Comparison of ENCODE assay signal across 15 mouse cellular contexts in the genomic region with DNA sequence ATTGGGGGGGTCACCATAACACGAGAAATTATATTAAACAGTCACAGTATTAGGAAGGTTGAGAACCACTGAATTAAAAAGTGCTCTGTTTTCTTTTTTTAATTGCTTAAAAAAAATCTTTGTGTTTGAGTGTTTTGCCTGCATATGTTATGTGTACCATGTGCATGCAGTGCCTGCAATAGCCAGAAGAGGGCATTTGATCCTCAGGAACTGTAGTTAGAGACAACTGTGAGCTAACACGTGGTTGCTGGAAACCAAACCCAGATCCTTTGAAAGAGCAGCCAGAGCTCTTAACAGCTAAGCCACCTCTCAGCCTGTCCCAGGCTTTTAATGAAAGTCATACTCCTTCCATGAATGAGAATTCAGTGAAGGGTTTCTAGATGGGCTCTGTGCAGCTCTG. TPM values are rescaled to one million over a fixed set of nuclear protein-coding genes. Genes with fewer than 3 reads are reported as not detected.
DNase-seq lines count a peak whose midpoint lies in the region; TF ChIP-seq lines count a peak whose summit lies in the region.
"Had no signal": no experiment of that assay in that cellular context is flagged by ENCODE, and none has a peak within 500 bp of the region (broad histone marks: within the 10 kb centered on the region; RNA-seq: fewer than 3 reads in every experiment).

No protein-coding gene starts in this region.

- no peak overlapping the region for H3K27ac ChIP-seq in layer of hippocampus, adult 2 months
- H3K27ac ChIP-seq: embryonic facial prominence, embryonic 12.5 days; heart, embryonic 15.5 days; limb, embryonic 10.5 days; midbrain, embryonic 12.5 days; stomach, embryonic 15.5 days had no signal

- H3K4me3 ChIP-seq in layer of hippocampus, adult 2 months: no peak overlapping the region
- H3K4me3 ChIP-seq: embryonic facial prominence, embryonic 12.5 days; heart, embryonic 15.5 days; limb, embryonic 10.5 days; midbrain, embryonic 12.5 days; stomach, embryonic 15.5 days had no signal

- peak; percentile 66 for TF ChIP-seq CTCF in layer of hippocampus, adult 2 months (conservative IDR thresholded peaks at IDR 0.05)

- peak; percentile 16 for DNase-seq in embryo, embryonic 10 days (ENCODE audit: low spot score)
- no peak for DNase-seq in embryo, embryonic 11 days
- no peak for DNase-seq in layer of hippocampus, adult 2 months (ENCODE audit: low spot score in 2 of 2)
- DNase-seq in layer of hippocampus, postnatal 14 days (ENCODE audit: low spot score in 2 of 2): no peak
- DNase-seq in right cerebral cortex, postnatal 4 days: peak; percentile 41
- DNase-seq in right cerebral cortex, adult 18-20 months: no peak
- peak; percentile 18 for DNase-seq in induced T-regulatory cell, adult 2 months (ENCODE audit: low read depth)
- DNase-seq in urinary bladder, postnatal 25 days (ENCODE audit: low spot score): no peak
- DNase-seq: cerebellum, adult 9-10 months; right cerebral cortex, postnatal 25 days had no signal

RNA-seq across cellular contexts. Expression of gene Spon1, which starts 6.3 kb away (rescaled TPM):
- total RNA-seq in layer of hippocampus, adult 2 months (2021): 10 to 100 TPM; 68.1 to 68.6 TPM
- total RNA-seq in layer of hippocampus, postnatal 14 days (2021): 10 to 100 TPM; 56.1 to 65.2 TPM

Comparison
In these comparisons a context has a peak if more than half of its experiments do, and no peak if none do; other contexts are left out.
1. DNase-seq: peak in embryo, embryonic 10 days (single experiment), right cerebral cortex, postnatal 4 days (single experiment) and induced T-regulatory cell, adult 2 months (single experiment); none in embryo, embryonic 11 days (single experiment), layer of hippocampus, adult 2 months (0 of 2), layer of hippocampus, postnatal 14 days (0 of 2), right cerebral cortex, adult 18-20 months (single experiment) and urinary bladder, postnatal 25 days (single experiment).